In genomic region chr1:89934316-89935260, GRCm38 (mm10) we compare ENCODE assay signal across 21 mouse cellular contexts. TPM values are rescaled to one million over a fixed set of nuclear protein-coding genes. Genes with fewer than 3 reads are reported as not detected.
A peak's percentile ranks its signal among the peaks of the same experiment; 100 is the strongest.
DNase-seq lines count a peak whose midpoint lies in the region; ATAC-seq lines count a peak whose summit lies in the region.
"Had no signal": no experiment of that assay in that cellular context is flagged by ENCODE, and none has a peak within 500 bp of the region (broad histone marks: within the 10 kb centered on the region; RNA-seq: fewer than 3 reads in every experiment).

No protein-coding gene starts in this region.

- H3K4me3 ChIP-seq in forebrain, embryonic 10.5 days = no peak overlapping the region
- no peak overlapping the region for H3K4me3 ChIP-seq in forebrain, embryonic 15.5 days
- no peak overlapping the region for H3K4me3 ChIP-seq in hindbrain, embryonic 15.5 days
- H3K4me3 ChIP-seq: embryonic facial prominence, embryonic 15.5 days; intestine, embryonic 15.5 days; liver, embryonic 15.5 days; myocyte; stomach, embryonic 15.5 days had no signal

- peak; percentile 56 for DNase-seq in forebrain, embryonic 10.5 days (ENCODE audit: extremely low spot score, low spot score)
- DNase-seq in embryo, embryonic 9.5 days (ENCODE audit: extremely low spot score) = peak; percentile 48
- DNase-seq in neural tube, embryonic 10.5 days (ENCODE audit: extremely low spot score, low spot score) = peak; percentile 42
- no peak for DNase-seq in thymus, adult 18-20 months
- no peak for DNase-seq in MN1 (ENCODE audit: low spot score)
- no peak for DNase-seq in layer of hippocampus, adult 18-20 months (ENCODE audit: low spot score in 2 of 2)
- DNase-seq: adrenal gland, adult 8-10 months; cerebellum, postnatal 10 days; lung, postnatal 36 days had no signal

- no peaks in the 10 kb centered on the region for H3K36me3 ChIP-seq in forebrain, embryonic 10.5 days (replicated peaks)
- H3K36me3 ChIP-seq in forebrain, embryonic 15.5 days = no peaks in the 10 kb centered on the region
- no peaks in the 10 kb centered on the region for H3K36me3 ChIP-seq in hindbrain, embryonic 15.5 days
- H3K36me3 ChIP-seq: embryonic facial prominence, embryonic 15.5 days; intestine, embryonic 15.5 days; liver, embryonic 15.5 days; stomach, embryonic 15.5 days had no signal

- no peak overlapping the region for H3K27ac ChIP-seq in forebrain, embryonic 10.5 days
- H3K27ac ChIP-seq in forebrain, embryonic 15.5 days (replicated peaks) = no peak overlapping the region
- peak overlapping the region; percentile 12; the same call in 1 of the 2 replicates for H3K27ac ChIP-seq in hindbrain, embryonic 15.5 days (replicated peaks)
- H3K27ac ChIP-seq: embryonic facial prominence, embryonic 15.5 days; intestine, embryonic 15.5 days; kidney, postnatal 0 days; liver, embryonic 15.5 days; stomach, embryonic 15.5 days had no signal

- ATAC-seq in forebrain, embryonic 15.5 days (replicated peaks) = no peak
- ATAC-seq in hindbrain, embryonic 15.5 days (ENCODE audit: low FRiP score, low read depth) = no peak
- ATAC-seq: intestine, embryonic 15.5 days had no signal

- H3K9me3 ChIP-seq in forebrain, embryonic 10.5 days = no peaks in the 10 kb centered on the region
- no peaks in the 10 kb centered on the region for H3K9me3 ChIP-seq in forebrain, embryonic 15.5 days
- no peaks in the 10 kb centered on the region for H3K9me3 ChIP-seq in hindbrain, embryonic 15.5 days
- H3K9me3 ChIP-seq: embryonic facial prominence, embryonic 15.5 days; intestine, embryonic 15.5 days; liver, embryonic 15.5 days; stomach, embryonic 15.5 days had no signal

- under 1% methylated on average over 19 of the region's 19 CpGs for WGBS in forebrain, embryonic 10.5 days
- under 1% methylated on average over 19 of the region's 19 CpGs for WGBS in forebrain, embryonic 15.5 days
- 7% methylated on average over 19 of the region's 19 CpGs for WGBS in hindbrain, embryonic 15.5 days

- H3K4me1 ChIP-seq in forebrain, embryonic 10.5 days = peaks cover 69% of the 10 kb centered on the region
- H3K4me1 ChIP-seq in forebrain, embryonic 15.5 days = peaks cover 37% of the 10 kb centered on the region
- H3K4me1 ChIP-seq in hindbrain, embryonic 15.5 days (replicated peaks) = peaks cover 32% of the 10 kb centered on the region

- H3K9ac ChIP-seq in forebrain, embryonic 15.5 days (replicated peaks) = no peak overlapping the region
- H3K9ac ChIP-seq in hindbrain, embryonic 15.5 days = no peak overlapping the region
- H3K9ac ChIP-seq: embryonic facial prominence, embryonic 15.5 days; intestine, embryonic 15.5 days; liver, embryonic 15.5 days; stomach, embryonic 15.5 days had no signal

- H3K4me2 ChIP-seq in forebrain, embryonic 15.5 days (replicated peaks) = no peak overlapping the region
- H3K4me2 ChIP-seq in hindbrain, embryonic 15.5 days = peak overlapping the region; percentile 67
- H3K4me2 ChIP-seq: embryonic facial prominence, embryonic 15.5 days; intestine, embryonic 15.5 days; liver, embryonic 15.5 days; stomach, embryonic 15.5 days had no signal

- peaks cover 100% of the 10 kb centered on the region for H3K27me3 ChIP-seq in forebrain, embryonic 10.5 days (ENCODE audit: poor library complexity, severe bottlenecking)
- H3K27me3 ChIP-seq in forebrain, embryonic 15.5 days = peaks cover 98% of the 10 kb centered on the region
- H3K27me3 ChIP-seq in hindbrain, embryonic 15.5 days = peaks cover 84% of the 10 kb centered on the region
- H3K27me3 ChIP-seq: CH12.LX had no signal

RNA-seq across cellular contexts. Expression of gene Gbx2, which starts 3.6 kb away (rescaled TPM):
- polyA plus RNA-seq in forebrain, embryonic 10.5 days (2016; fragmentation: Nextera tagmentation; extraction: Ambion mirVana) = 1.2 and 1.5 TPM in 2 replicates
- polyA plus RNA-seq in forebrain, embryonic 15.5 days (2015; fragmentation: Nextera tagmentation; extraction: Ambion mirVana) = 9.3 and 15.0 TPM in 2 replicates
- polyA plus RNA-seq in hindbrain, embryonic 15.5 days (2015; fragmentation: Nextera tagmentation; extraction: Ambion mirVana) = 38.3 and 42.6 TPM in 2 replicates
- under 1 TPM; 0.27 to 0.46 TPM for total RNA-seq in layer of hippocampus, adult 18-20 months (2021)
- total RNA-seq: adrenal gland, adult 8-10 months; CH12.LX; heart, adult 18-20 months had no signal
- polyA plus RNA-seq: heart, postnatal 0 days; kidney, postnatal 0 days; myocyte; urinary bladder, adult 2 months had no signal

Comparison
In these comparisons a context has a peak if more than half of its experiments do, and no peak if none do; other contexts are left out.
1. DNase-seq: peak in forebrain, embryonic 10.5 days (single experiment), embryo, embryonic 9.5 days (single experiment) and neural tube, embryonic 10.5 days (single experiment); none in thymus, adult 18-20 months (0 of 2), MN1 (single experiment) and layer of hippocampus, adult 18-20 months (0 of 2).